10 mouse cellular contexts compared by ENCODE assay signal in the genomic region with DNA sequence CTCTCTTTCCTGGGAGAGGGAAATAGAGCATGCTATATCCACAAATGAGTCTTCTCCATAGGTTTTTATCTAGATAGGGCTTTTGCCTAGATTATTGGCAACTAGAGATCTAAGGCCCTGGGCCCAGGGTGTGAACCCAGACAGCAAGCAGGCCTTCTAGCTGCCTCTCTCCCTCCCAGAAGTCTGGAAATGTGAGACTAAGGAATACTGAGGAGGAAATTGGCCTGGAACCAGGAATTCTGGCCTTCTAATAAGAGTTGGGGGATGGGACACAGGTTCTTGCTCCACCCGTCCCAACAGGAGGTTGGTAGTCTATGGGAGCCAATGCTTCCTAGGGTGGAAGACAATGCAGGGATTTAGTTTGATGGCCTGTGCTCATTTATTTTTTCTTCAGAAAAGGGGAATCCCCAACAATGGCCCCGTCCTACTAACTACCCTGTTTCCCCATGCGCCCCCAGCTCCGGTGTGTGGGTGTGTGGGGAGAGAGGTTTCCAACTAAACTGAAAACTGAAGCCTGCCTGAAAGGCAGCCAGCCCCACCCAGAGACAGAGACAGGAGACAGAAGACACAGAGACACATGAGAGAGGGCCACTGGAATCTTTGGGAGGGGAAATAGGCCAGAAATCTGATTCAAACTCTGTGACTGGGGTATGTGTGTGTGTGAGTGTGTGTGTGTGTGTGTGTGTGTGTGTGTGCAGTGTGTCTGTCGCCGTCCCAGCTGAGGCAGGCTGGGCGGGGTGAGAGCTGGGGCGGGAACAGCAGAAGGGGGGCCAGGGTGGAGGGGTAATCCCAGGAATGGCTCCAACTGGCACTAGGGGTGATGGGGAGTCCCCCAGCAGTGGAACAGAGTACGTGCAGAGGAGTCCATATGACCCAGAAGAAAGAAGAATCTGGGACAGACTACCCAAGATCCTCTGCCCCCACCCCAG. TPM values are rescaled to one million over a fixed set of nuclear protein-coding genes. Genes with fewer than 3 reads are reported as not detected.
A peak's percentile ranks its signal among the peaks of the same experiment; 100 is the strongest.
DNase-seq lines count a peak whose midpoint lies in the region; ATAC-seq and TF ChIP-seq lines count a peak whose summit lies in the region.
"Had no signal": no experiment of that assay in that cellular context is flagged by ENCODE, and none has a peak within 500 bp of the region (broad histone marks: within the 10 kb centered on the region; RNA-seq: fewer than 3 reads in every experiment).

No protein-coding gene starts in this region.

- peaks cover 19% of the 10 kb centered on the region for H3K27me3 ChIP-seq in kidney, embryonic 15.5 days
- peaks cover 9% of the 10 kb centered on the region for H3K27me3 ChIP-seq in kidney, adult 2 months (replicated peaks; ENCODE audit: control insufficient read depth, insufficient read depth, low read length)
- H3K27me3 ChIP-seq in midbrain, embryonic 13.5 days: peaks cover under 1% of the 10 kb centered on the region; the same call in 1 of the 2 replicates

- peak overlapping the region; percentile 38 for H3K27ac ChIP-seq in kidney, embryonic 15.5 days
- H3K27ac ChIP-seq in kidney, adult 2 months (ENCODE audit: insufficient read depth, low read depth, low read length): no peak overlapping the region
- H3K27ac ChIP-seq in midbrain, embryonic 13.5 days: peak overlapping the region; percentile 98
- H3K27ac ChIP-seq: macrophage had no signal

- H3K36me3 ChIP-seq in kidney, embryonic 15.5 days: no peaks in the 10 kb centered on the region
- no peaks in the 10 kb centered on the region for H3K36me3 ChIP-seq in kidney, adult 2 months (ENCODE audit: control insufficient read depth, insufficient read depth, low read length)
- H3K36me3 ChIP-seq in midbrain, embryonic 13.5 days: no peaks in the 10 kb centered on the region

- DNase-seq in kidney, adult 2 months: no peak
- peak; percentile 74 for DNase-seq in adipocyte (ENCODE audit: low spot score)
- peak; percentile 40 for DNase-seq in gastrocnemius, postnatal 25 days
- no peak for DNase-seq in layer of hippocampus, adult 18-20 months (ENCODE audit: low spot score in 2 of 2)
- no peak for DNase-seq in left cerebral cortex, adult 18-20 months (ENCODE audit: low spot score in 2 of 2)
- DNase-seq in urinary bladder, adult 2 months (ENCODE audit: low spot score): no peak

- TF ChIP-seq CTCF in kidney, adult 2 months (conservative IDR thresholded peaks at IDR 0.05; ENCODE audit: insufficient read depth, insufficient read length, low read depth, low read length): no peak

- H3K9ac ChIP-seq in kidney, embryonic 15.5 days: no peak overlapping the region
- H3K9ac ChIP-seq in midbrain, embryonic 13.5 days (replicated peaks): peak overlapping the region; percentile 47

- ATAC-seq in kidney, embryonic 15.5 days (replicated peaks; ENCODE audit: low FRiP score): no peak
- ATAC-seq in midbrain, embryonic 13.5 days: peak; percentile 0; the same call in 1 of the 2 replicates

- 35% methylated on average over 9 of the region's 9 CpGs for WGBS in kidney, embryonic 15.5 days
- WGBS in kidney, adult 2 months: 69% methylated on average over 9 of the region's 9 CpGs
- 6% methylated on average over 5 of the region's 9 CpGs for WGBS in midbrain, embryonic 13.5 days

- no peak for TF ChIP-seq POLR2A in kidney, adult 2 months (IDR thresholded peaks at IDR 0.05; ENCODE audit: low read depth, low read length)

- H3K4me3 ChIP-seq in kidney, embryonic 15.5 days (replicated peaks): no peak overlapping the region
- H3K4me3 ChIP-seq in kidney, adult 2 months (ENCODE audit: insufficient read depth, low read depth, low read length): no peak overlapping the region
- peak overlapping the region; percentile 13; the same call in 1 of the 2 replicates for H3K4me3 ChIP-seq in midbrain, embryonic 13.5 days (replicated peaks)

- H3K4me2 ChIP-seq in kidney, embryonic 15.5 days: 0 out of 2 replicates have a peak overlapping the region, but pooled peaks have one; percentile 0
- peak overlapping the region; percentile 98 for H3K4me2 ChIP-seq in midbrain, embryonic 13.5 days (replicated peaks)

- peaks cover 88% of the 10 kb centered on the region for H3K4me1 ChIP-seq in kidney, embryonic 15.5 days
- peaks cover 3% of the 10 kb centered on the region; the same call in 1 of the 2 replicates for H3K4me1 ChIP-seq in kidney, adult 2 months (ENCODE audit: control insufficient read depth, insufficient read depth, low read length)
- peaks cover 91% of the 10 kb centered on the region for H3K4me1 ChIP-seq in midbrain, embryonic 13.5 days (replicated peaks)

- H3K9me3 ChIP-seq in kidney, embryonic 15.5 days (replicated peaks): no peaks in the 10 kb centered on the region
- H3K9me3 ChIP-seq in midbrain, embryonic 13.5 days: no peaks in the 10 kb centered on the region

RNA-seq across cellular contexts. Expression of a gene that starts 4.6 kb away (rescaled TPM):
- 8.5 and 9.9 TPM in 2 replicates for polyA plus RNA-seq in kidney, embryonic 15.5 days (2015; fragmentation: Nextera tagmentation; extraction: Ambion mirVana)
- 7.6 and 10.2 TPM in 2 replicates for polyA plus RNA-seq in kidney, adult 2 months (2012; rRNA removed)
- total RNA-seq in gastrocnemius, postnatal 25 days (2021): 1 to 10 TPM; 2.0 to 3.2 TPM
- polyA plus RNA-seq in midbrain, embryonic 13.5 days (2015; fragmentation: Nextera tagmentation; extraction: Ambion mirVana): 10.5 and 12.4 TPM in 2 replicates
- 10 to 100 TPM; 53.2 to 59.2 TPM for total RNA-seq in layer of hippocampus, adult 18-20 months (2021)
- total RNA-seq in left cerebral cortex, adult 18-20 months (2021): 10 to 100 TPM; 72.0 to 86.1 TPM
- 2.6 and 2.9 TPM in 2 replicates for polyA plus RNA-seq in urinary bladder, adult 2 months (2012; rRNA removed)
- polyA plus RNA-seq: macrophage had no signal

RNA-seq across cellular contexts. Expression of a gene that starts 16.6 kb away (rescaled TPM):
- 0.05 and 0.19 TPM in 2 replicates for polyA plus RNA-seq in kidney, embryonic 15.5 days (2015; fragmentation: Nextera tagmentation; extraction: Ambion mirVana)
- polyA plus RNA-seq in kidney, adult 2 months (2012; rRNA removed): 1.1 TPM in 2 replicates
- not detected for total RNA-seq in gastrocnemius, postnatal 25 days (2021)
- 0.10 TPM in 1 of 2 replicates, not detected in the other for polyA plus RNA-seq in midbrain, embryonic 13.5 days (2015; fragmentation: Nextera tagmentation; extraction: Ambion mirVana)
- under 1 TPM in 1 of 2 experiments, not detected in 1; 0.79 TPM for total RNA-seq in layer of hippocampus, adult 18-20 months (2021)
- total RNA-seq in left cerebral cortex, adult 18-20 months (2021): not detected
- polyA plus RNA-seq in urinary bladder, adult 2 months (2012; rRNA removed): 0.06 TPM in 1 of 2 replicates, not detected in the other
- polyA plus RNA-seq: macrophage; spleen, adult 2 months had no signal

RNA-seq across cellular contexts. Expression of a gene that starts 30.4 kb away (rescaled TPM):
- 16.5 and 18.4 TPM in 2 replicates for polyA plus RNA-seq in kidney, embryonic 15.5 days (2015; fragmentation: Nextera tagmentation; extraction: Ambion mirVana)
- polyA plus RNA-seq in kidney, adult 2 months (2012; rRNA removed): 35.6 and 36.4 TPM in 2 replicates
- under 1 TPM; 0.08 to 0.43 TPM for total RNA-seq in gastrocnemius, postnatal 25 days (2021)
- 0.19 and 0.46 TPM in 2 replicates for polyA plus RNA-seq in midbrain, embryonic 13.5 days (2015; fragmentation: Nextera tagmentation; extraction: Ambion mirVana)
- total RNA-seq in layer of hippocampus, adult 18-20 months (2021): 1 to 10 TPM; 2.1 to 2.2 TPM
- 1 to 10 TPM in 1 of 2 experiments, under 1 TPM in 1; 0.84 to 2.0 TPM for total RNA-seq in left cerebral cortex, adult 18-20 months (2021)
- polyA plus RNA-seq in urinary bladder, adult 2 months (2012; rRNA removed): 28.5 and 34.1 TPM in 2 replicates
- polyA plus RNA-seq: macrophage had no signal

RNA-seq across cellular contexts. Expression of a gene that starts 52.1 kb away (rescaled TPM):
- polyA plus RNA-seq in kidney, embryonic 15.5 days (2015; fragmentation: Nextera tagmentation; extraction: Ambion mirVana): 3.6 and 4.4 TPM in 2 replicates
- 5.0 TPM in 2 replicates for polyA plus RNA-seq in kidney, adult 2 months (2012; rRNA removed)
- total RNA-seq in gastrocnemius, postnatal 25 days (2021): not detected
- polyA plus RNA-seq in midbrain, embryonic 13.5 days (2015; fragmentation: Nextera tagmentation; extraction: Ambion mirVana): 2.4 and 3.6 TPM in 2 replicates
- total RNA-seq in layer of hippocampus, adult 18-20 months (2021): 1 to 10 TPM; 2.1 to 3.7 TPM
- total RNA-seq in left cerebral cortex, adult 18-20 months (2021): 1 to 10 TPM; 5.7 to 7.8 TPM
- 1.7 and 2.0 TPM in 2 replicates for polyA plus RNA-seq in urinary bladder, adult 2 months (2012; rRNA removed)

Comparison
In these comparisons a context has a peak if more than half of its experiments do, and no peak if none do; other contexts are left out.
1. DNase-seq: peak in adipocyte (single experiment) and gastrocnemius, postnatal 25 days (single experiment); none in kidney, adult 2 months (single experiment), layer of hippocampus, adult 18-20 months (0 of 2), left cerebral cortex, adult 18-20 months (0 of 2) and urinary bladder, adult 2 months (single experiment).
2. RNA of a gene that starts 30.4 kb away (polyA plus RNA-seq): 35.6 to 36.4 TPM in kidney, adult 2 months, 28.5 to 34.1 TPM in urinary bladder, adult 2 months and 16.5 to 18.4 TPM in kidney, embryonic 15.5 days; 0.19 to 0.46 TPM in midbrain, embryonic 13.5 days; every median in the first group is over 10 times any median in the second.